Mouse (Mus musculus) ES-Bruce4 (cell line): ENCODE measurements at regions not wholly inside any gene's neighbourhood (a gene's known extent, or its start where the extent isn't known, plus 50 kb on each side); places are given as distances from the start of the nearest gene placed in this dataset.

ENCODE experiments used
- H3K27ac ChIP-seq: 2 replicates; pipeline ENCODE4 v1.5.1; 2012; ENCODE audit warnings: low read length, inconsistent platforms; ENCODE audit not compliant: insufficient read depth
- H3K27me3 ChIP-seq: 2 replicates; pipeline ENCODE4 v1.6.1; 2012; ENCODE audit warnings: mild to moderate bottlenecking, low read length, inconsistent platforms; ENCODE audit not compliant: control insufficient read depth, poor library complexity, insufficient read depth, severe bottlenecking
- H3K36me3 ChIP-seq: 2 replicates; pipeline ENCODE4 v1.6.1; 2012; ENCODE audit warnings: inconsistent platforms, mild to moderate bottlenecking, low read length, moderate library complexity; ENCODE audit not compliant: control insufficient read depth, poor library complexity, insufficient read depth, severe bottlenecking
- H3K4me1 ChIP-seq: one replicate; pipeline ENCODE4 v1.8.1; 2011; ENCODE audit warnings: low read length; ENCODE audit not compliant: control insufficient read depth, insufficient read depth
- H3K4me3 ChIP-seq: 2 replicates; pipeline ENCODE4 v1.5.1; 2011; ENCODE audit warnings: low read depth, mild to moderate bottlenecking, low read length
- H3K9ac ChIP-seq: 2 replicates; pipeline ENCODE4 v1.6.1; 2012; ENCODE audit warnings: low read depth, mild to moderate bottlenecking, inconsistent platforms; ENCODE audit not compliant: poor library complexity, severe bottlenecking
- H3K9me3 ChIP-seq: replicated peaks from 2 replicates; pipeline ENCODE4 v1.6.1; 2012; ENCODE audit warnings: mild to moderate bottlenecking, low read length, inconsistent platforms; ENCODE audit not compliant: control insufficient read depth, poor library complexity, insufficient read depth, severe bottlenecking
- CTCF ChIP-seq: IDR thresholded peaks from one replicate; pipeline ENCODE4 v1.8.1; 2011; ENCODE audit warnings: low read depth, low read length
- EP300 ChIP-seq: IDR thresholded peaks from 2 replicates; pipeline ENCODE4 v1.6.1; 2011; ENCODE audit warnings: low read depth, low read length; ENCODE audit not compliant: insufficient read depth
- POLR2A ChIP-seq: IDR thresholded peaks from one replicate; pipeline ENCODE4 v1.8.1; 2011; ENCODE audit warnings: low read length; ENCODE audit not compliant: insufficient read depth

- Histone ChIP-seq H3K4me3 (no peak overlapping the region), H3K4me1 (no peaks in the 10 kb centered on the region), H3K9ac (no peak overlapping the region), H3K36me3 (no peaks in the 10 kb centered on the region), H3K27ac (no peak overlapping the region), H3K9me3 (peaks cover 3% of the 10 kb centered on the region; the same call in 1 of the 2 replicates), H3K27me3 (no peaks in the 10 kb centered on the region)
- TF ChIP-seq CTCF (no peak), EP300 (no peak), POLR2A (no peak)
These were observed 425.5 kb downstream of the 1810013L24Rik start for GRCm38 (mm10) chr16:9255351-9255750.

GRCm38 (mm10) chr16:9260966-9261365, 431.1 kb downstream of the 1810013L24Rik start:
- no peaks in the 10 kb centered on the region for H3K4me1 ChIP-seq
- no peak overlapping the region for H3K4me3 ChIP-seq
- no peaks in the 10 kb centered on the region; the same call in 1 of the 2 replicates for H3K36me3 ChIP-seq
- H3K27ac ChIP-seq: no peak overlapping the region
- H3K9me3 ChIP-seq: peaks cover 44% of the 10 kb centered on the region
- H3K27me3 ChIP-seq: no peaks in the 10 kb centered on the region
- no peak overlapping the region for H3K9ac ChIP-seq
- TF ChIP-seq POLR2A: no peak
- no peak for TF ChIP-seq EP300
- TF ChIP-seq CTCF: no peak

- no peaks in the 10 kb centered on the region for H3K27me3 ChIP-seq
- TF ChIP-seq EP300 (0 out of 2 replicates have a peak, but pooled peaks have one; percentile 42), CTCF (no peak), POLR2A (no peak)
- H3K9me3 ChIP-seq: peaks cover 68% of the 10 kb centered on the region
- peak overlapping the region; percentile 96 for H3K27ac ChIP-seq
- H3K36me3 ChIP-seq: peaks cover 3% of the 10 kb centered on the region; the same call in 1 of the 2 replicates
- no peak overlapping the region for H3K9ac ChIP-seq
- no peak overlapping the region for H3K4me3 ChIP-seq
- H3K4me1 ChIP-seq: peaks cover 1% of the 10 kb centered on the region
These were observed 434.8 kb downstream of the 1810013L24Rik start for GRCm38 (mm10) chr16:9264554-9265145.

DNA sequence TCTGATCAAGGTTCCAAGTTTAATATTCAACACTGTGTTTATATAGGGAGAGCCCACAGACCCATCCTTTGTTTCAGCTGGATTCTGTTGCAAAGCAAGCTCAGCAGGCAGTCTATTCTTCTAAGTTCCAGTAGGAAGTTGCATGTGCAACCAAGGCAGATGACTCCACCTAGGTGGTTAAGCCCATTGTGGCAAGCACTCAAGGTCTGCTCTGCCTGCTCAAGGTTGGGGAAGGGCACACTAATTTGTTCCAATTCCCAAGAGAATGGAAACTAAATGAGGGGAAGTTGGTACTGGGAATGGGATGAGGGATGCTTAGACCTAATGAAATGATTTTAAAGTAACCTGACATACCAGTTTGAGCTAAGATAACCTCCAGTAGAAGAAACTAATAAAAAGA, 437.3 kb downstream of the 1810013L24Rik start:
- Histone ChIP-seq H3K4me3 (no peak overlapping the region), H3K36me3 (peaks cover 3% of the 10 kb centered on the region; the same call in 1 of the 2 replicates), H3K9ac (no peak overlapping the region), H3K4me1 (peaks cover 1% of the 10 kb centered on the region), H3K27ac (peak overlapping the region; percentile 41), H3K27me3 (no peaks in the 10 kb centered on the region), H3K9me3 (peaks cover 51% of the 10 kb centered on the region)
- peak; percentile 90 for TF ChIP-seq EP300
- TF ChIP-seq POLR2A: no peak
- TF ChIP-seq CTCF: no peak

DNA sequence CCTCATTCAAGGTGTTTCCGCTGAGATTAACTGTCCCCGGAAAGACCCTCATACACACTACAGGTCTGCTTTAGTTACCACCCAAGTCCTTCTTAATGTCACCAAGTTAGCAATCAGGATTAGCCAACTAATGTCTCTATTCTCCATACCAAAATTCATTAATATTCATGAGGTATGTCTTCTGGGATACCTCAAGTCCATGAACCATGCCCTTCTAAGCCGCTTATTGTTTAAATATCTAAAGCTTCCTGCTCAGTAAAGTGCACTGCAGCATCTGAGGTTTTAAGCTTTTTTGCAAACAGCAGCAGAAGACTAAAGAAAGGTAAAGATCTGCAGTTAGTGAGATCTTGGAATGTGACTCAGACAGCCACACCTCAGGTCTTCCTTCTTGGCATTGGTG, 440.2 kb downstream of the 1810013L24Rik start:
- Histone ChIP-seq H3K27me3 (no peaks in the 10 kb centered on the region), H3K4me3 (no peak overlapping the region), H3K4me1 (peaks cover 6% of the 10 kb centered on the region), H3K9me3 (peaks cover 32% of the 10 kb centered on the region), H3K36me3 (peaks cover 3% of the 10 kb centered on the region; the same call in 1 of the 2 replicates), H3K27ac (no peak overlapping the region), H3K9ac (no peak overlapping the region)
- TF ChIP-seq CTCF: no peak
- TF ChIP-seq POLR2A: no peak
- TF ChIP-seq EP300: no peak

- TF ChIP-seq POLR2A: no peak
- no peak for TF ChIP-seq EP300
- TF ChIP-seq CTCF: no peak
- Histone ChIP-seq H3K4me3 (no peak overlapping the region), H3K27me3 (no peaks in the 10 kb centered on the region), H3K27ac (no peak overlapping the region), H3K36me3 (peaks cover 3% of the 10 kb centered on the region; the same call in 1 of the 2 replicates), H3K9ac (no peak overlapping the region), H3K4me1 (peaks cover 6% of the 10 kb centered on the region), H3K9me3 (peaks cover 26% of the 10 kb centered on the region)
These were observed 440.8 kb downstream of the 1810013L24Rik start for GRCm38 (mm10) chr16:9270671-9271070.
